Mouse (Mus musculus) subcutaneous adipose tissue, adult 2 months (tissue): ENCODE results near the gene Cpsf4. TPM values are rescaled to one million over a fixed set of nuclear protein-coding genes. Genes with fewer than 3 reads are reported as not detected.

Source experiments
- polyA plus RNA-seq: library from polyadenylated mRNA; depleted of rRNA; stranded (reverse); fragments of >200 nt; gene quantifications from 2 replicates; pipeline ENCODE4 v1.2.3, GENCODE M21; 2012; ENCODE audit warnings: low replicate concordance; rRNA removed

The Cpsf4 gene
- 24.2 and 36.6 TPM in 2 replicates for polyA plus RNA-seq

GRCm38 (mm10) chr5:145166536-145167305, at the start of gene Cpsf4, which contains the start of gene Ptcd1:
TSS of gene Cpsf4 (plus strand) at chr5:145167213.
TSS of gene Ptcd1 (minus strand) at chr5:145167108.

DNA sequence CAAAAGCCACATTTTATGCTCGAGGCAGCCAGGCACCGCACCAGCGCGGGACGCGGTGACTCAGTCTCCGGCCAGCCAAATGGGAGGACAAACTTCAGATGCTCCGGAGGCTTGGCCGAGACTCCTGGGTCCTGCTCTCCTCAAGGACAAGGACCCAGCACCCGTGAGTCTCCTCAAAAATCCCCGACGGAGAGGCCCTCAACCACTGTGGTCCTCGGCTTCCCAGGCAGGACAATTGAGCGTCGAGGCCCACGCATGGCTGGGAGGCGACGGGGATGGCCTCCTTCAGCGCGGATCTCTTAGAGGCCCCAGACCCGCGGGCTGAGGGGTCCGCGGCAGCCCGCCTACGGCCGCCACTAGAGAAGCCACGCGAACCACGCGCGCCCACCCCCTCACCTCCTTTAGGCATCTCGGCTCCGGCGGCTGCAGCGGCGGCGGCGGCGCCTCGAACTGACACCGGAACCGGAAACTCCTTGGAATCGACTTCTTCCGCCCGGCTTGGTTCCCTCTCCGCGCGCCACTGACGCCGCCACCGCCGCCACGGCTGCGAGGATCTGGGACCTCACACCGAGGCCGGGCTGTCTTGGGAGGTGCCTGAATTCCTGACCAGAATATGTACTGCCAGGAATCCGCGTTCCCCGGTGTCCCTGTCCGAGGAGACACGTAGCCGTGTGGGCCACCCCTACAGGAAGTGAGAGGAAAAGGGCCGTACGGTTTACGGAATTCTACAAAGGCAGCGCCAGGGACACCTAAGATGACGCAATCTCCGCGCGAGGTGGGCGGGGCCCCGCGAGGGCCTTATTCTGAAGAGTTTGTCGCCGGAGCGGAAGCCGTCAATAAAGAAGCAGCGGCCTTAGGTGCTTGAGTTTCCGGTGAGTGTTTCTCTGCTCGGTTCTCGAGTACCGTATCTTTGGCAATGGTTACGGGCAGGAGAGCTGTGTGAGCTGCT, 27.2 kb upstream of the Cpsf4 start, which contains the start of the genes Pdap1 and Bud31:
Gene Pdap1, minus strand, starts transcription at position 668 of the 949 bp plus-strand sequence.
Gene Bud31, plus strand, starts transcription at position 792 of the 949 bp plus-strand sequence.

GRCm38 (mm10) chr5:145191962-145192361, 24.9 kb downstream of the Cpsf4 start, which contains the start of gene Atp5j2:
TSS of gene Atp5j2 (minus strand) at chr5:145192062.

GRCm38 (mm10) chr5:145201321-145201991, 34.4 kb downstream of the Cpsf4 start, which contains the start of gene Zkscan14:
TSS of gene Zkscan14 (minus strand) at chr5:145201868.

DNA sequence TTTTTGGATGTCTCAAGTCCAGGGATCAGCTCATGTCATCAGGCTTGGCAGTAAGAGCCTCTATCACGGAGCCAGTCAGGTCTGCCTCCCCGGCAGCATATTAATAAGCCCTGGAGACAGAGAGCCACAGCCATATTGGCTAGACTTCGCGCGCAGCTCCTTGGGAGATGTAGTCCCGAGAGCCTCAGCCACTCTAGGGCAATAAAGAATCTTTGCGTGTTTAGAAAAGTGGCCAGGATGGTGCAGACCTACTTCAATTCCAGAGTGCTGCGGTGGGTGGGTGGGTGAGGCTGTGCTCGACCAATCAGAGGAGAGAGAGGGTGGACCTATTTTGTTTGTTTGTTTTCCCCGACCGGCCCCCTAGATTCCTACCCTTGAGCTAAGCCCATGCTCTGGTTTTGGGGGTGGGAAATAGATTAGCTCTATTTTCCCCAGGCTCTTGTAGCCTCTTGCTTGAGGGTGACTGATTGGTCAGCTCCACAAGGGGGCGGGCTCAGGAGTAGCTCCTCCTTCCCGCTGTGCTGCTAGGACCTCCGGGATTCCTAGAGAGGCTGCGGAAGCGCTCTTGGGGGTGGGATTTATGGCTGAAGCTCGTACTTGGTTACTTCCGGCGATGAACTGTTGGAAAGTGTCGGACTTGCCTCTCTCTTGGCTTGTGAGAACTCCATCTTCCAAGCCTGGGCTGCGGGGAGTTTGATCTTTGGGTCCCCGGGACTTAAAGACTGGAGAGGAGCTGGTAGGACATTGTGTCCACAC, 37.1 kb downstream of the Cpsf4 start, which contains the start of gene Zkscan5:
Gene Zkscan5, plus strand, starts transcription at position 627 of the 756 bp plus-strand sequence.

GRCm38 (mm10) chr5:145231367-145231871, 64.4 kb downstream of the Cpsf4 start, which contains the start of gene Zfp655:
TSS of gene Zfp655 (plus strand) at chr5:145231715.

Other genes with a start within 250 kb of the Cpsf4 start
- gene Smurf1, start 201.4 kb upstream of the Cpsf4 start, polyA plus RNA-seq, result 33.8 and 36.4 TPM in 2 replicates
- not detected in 2 replicates for gene Gm4871, start 134.5 kb upstream of the Cpsf4 start, polyA plus RNA-seq
- not detected in 2 replicates for gene 1700018F24Rik, start 124.2 kb upstream of the Cpsf4 start, polyA plus RNA-seq
- gene Arpc1a, start 83.4 kb upstream of the Cpsf4 start, polyA plus RNA-seq, result 146 and 172 TPM in 2 replicates
- gene Kpna7, start 83.2 kb upstream of the Cpsf4 start, polyA plus RNA-seq, result not detected in 2 replicates
- gene Arpc1b, start 53.0 kb upstream of the Cpsf4 start, polyA plus RNA-seq, result 709 and 828 TPM in 2 replicates
- gene Pdap1, start 27.0 kb upstream of the Cpsf4 start, polyA plus RNA-seq, result 22.4 and 39.1 TPM in 2 replicates
- gene Bud31, start 26.9 kb upstream of the Cpsf4 start, polyA plus RNA-seq, result 56.9 and 67.4 TPM in 2 replicates
- gene Ptcd1, start 105 bp upstream of the Cpsf4 start, polyA plus RNA-seq, result 17.1 and 19.1 TPM in 2 replicates
- 178 and 219 TPM in 2 replicates for gene Atp5j2, start 24.8 kb downstream of the Cpsf4 start, polyA plus RNA-seq
- 4.4 and 4.8 TPM in 2 replicates for gene Zkscan14, start 34.7 kb downstream of the Cpsf4 start, polyA plus RNA-seq
- gene Zkscan5, start 37.3 kb downstream of the Cpsf4 start, polyA plus RNA-seq, result 8.2 and 8.3 TPM in 2 replicates
- gene Zfp655, start 64.5 kb downstream of the Cpsf4 start, polyA plus RNA-seq, result 25.0 and 30.5 TPM in 2 replicates
- gene Zscan25, start 113.3 kb downstream of the Cpsf4 start, polyA plus RNA-seq, result 12.9 and 20.0 TPM in 2 replicates
- 0.71 TPM in 1 of 2 replicates, not detected in the other for gene Cyp3a57, start 178.1 kb downstream of the Cpsf4 start, polyA plus RNA-seq